Mouse (Mus musculus) CD4-positive helper T cell, adult 2 months (primary cell): Measurements from ENCODE around the gene Optn.

Source experiments
- DNase-seq: peaks from one replicate; pipeline ENCODE4 v3.0.0-alpha.2; 2012; ENCODE audit warnings: low read depth, missing footprints, low spot score

Gene Optn

GRCm38 (mm10) chr2:4986798-4987197, 77.1 kb downstream of the Optn start:
- DNase-seq = no peak

DNA sequence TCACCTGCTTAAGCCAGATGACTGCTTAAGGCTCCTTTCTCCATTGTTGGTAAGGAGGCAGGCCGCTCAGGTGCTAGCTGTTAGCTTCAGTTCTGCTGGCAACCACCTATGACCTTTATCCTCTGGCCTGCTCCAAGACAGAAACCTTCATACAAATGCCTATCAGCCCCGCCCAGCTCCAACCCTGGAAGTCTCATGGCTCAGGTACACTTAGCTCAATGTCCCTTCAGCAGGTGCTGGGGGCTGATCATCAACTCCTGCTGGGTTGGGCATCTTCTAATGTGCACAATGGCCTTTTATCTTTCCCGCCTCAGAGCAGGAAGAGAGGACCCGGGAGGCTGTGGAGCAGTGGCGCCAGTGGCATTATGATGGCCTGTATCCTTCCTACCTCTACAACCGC, 78.9 kb downstream of the Optn start:
- DNase-seq = no peak

- DNase-seq = no peak
Observed at GRCm38 (mm10) chr2:4983987-4984386, 79.9 kb downstream of the Optn start.

GRCm38 (mm10) chr2:4978091-4978490, 85.8 kb downstream of the Optn start:
- DNase-seq = no peak

- DNase-seq = no peak
Observed at GRCm38 (mm10) chr2:4975807-4976206, 88.0 kb downstream of the Optn start, which contains the start of gene Ucma. Gene Ucma (plus strand): TSS chr2:4976122.
